Mouse (Mus musculus): ENCODE data around the gene H2al2a.

Gene H2al2a

GRCm38 (mm10) chr2:17996858-17997257, at the start of gene H2al2a:
TSS of gene H2al2a (minus strand) at chr2:17996958.
- in situ Hi-C loops (cut with MboI, MseI) = no loop called here

DNA sequence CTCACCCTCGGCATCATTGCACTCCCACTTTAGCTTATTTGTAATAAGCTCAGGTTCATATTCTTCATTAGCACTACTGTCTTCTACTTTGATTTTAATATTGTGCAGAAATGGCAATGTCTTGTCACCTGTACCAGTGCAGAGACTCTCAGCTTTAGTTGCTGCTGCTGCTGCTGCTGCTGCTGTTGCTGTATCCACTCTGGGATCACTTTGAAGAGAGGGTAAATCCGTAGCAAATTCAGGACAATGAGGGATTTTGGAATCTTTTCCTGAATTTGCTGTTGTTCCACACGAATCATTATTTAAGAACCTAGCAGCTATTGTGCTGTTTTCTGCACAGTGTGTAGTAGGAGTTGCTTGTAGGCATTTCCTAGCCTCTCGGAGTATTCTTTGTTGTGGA, 49.4 kb upstream of the H2al2a start:
- in situ Hi-C loops (cut with MboI, MseI) = no loop called here

DNA sequence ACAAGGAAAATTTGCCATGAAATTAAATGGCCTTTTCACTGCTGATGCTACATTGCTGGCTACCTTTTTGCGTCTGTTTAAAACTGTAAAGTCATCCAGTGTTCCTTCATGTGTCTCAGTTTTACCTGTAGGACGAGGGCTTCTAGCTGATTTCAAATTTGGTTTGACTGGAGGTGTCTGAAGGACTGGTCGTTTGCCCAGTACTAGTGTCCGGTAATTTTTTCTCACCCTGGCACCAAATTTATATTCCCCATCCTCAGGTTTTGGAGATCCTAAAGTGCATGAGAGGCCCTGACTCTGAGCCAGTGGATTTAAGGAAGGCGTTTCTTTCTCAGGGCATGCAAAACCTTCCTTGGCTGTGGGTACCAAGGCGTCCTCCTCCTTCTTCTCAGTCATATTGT, 49.0 kb upstream of the H2al2a start:
- in situ Hi-C loops (cut with MboI, MseI) = no loop called here

DNA sequence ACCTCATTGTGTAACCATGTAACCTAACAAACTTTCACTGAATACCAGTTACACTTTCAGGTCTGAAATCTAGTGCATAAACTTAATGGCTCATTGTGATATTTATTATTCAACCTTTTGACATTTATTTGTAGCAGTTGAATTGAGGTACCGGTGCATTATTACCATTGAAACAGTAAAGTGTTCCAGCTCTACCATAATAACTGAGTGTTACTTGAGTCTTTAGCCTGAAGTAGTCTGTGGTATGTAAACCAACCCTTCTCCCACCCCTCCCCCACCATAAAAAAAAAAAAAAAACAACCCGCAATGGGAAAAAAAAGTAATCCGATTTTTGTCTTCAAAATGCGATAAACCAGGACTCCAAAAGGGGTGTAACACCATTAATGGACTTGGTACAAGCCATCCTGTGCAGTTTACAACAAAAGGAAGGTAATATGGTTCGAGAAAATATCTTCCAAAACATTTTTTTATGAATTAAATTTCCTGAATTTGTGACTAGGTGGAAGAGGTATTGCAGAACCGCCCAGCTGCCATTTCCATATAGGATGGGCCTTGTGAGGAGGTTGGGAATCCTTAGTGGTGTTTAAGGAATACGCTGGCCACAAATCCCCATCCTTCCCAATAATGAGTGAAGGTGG, 48.5 kb upstream of the H2al2a start:
- in situ Hi-C loops (cut with MboI, MseI) = no loop called here

- in situ Hi-C loops (cut with MboI, MseI) = no loop called here
These were observed 44.6 kb upstream of the H2al2a start for GRCm38 (mm10) chr2:18041199-18041885.

- in situ Hi-C loops (cut with MboI, MseI) = no loop called here
These were observed 43.8 kb upstream of the H2al2a start for GRCm38 (mm10) chr2:18040347-18041160.

DNA sequence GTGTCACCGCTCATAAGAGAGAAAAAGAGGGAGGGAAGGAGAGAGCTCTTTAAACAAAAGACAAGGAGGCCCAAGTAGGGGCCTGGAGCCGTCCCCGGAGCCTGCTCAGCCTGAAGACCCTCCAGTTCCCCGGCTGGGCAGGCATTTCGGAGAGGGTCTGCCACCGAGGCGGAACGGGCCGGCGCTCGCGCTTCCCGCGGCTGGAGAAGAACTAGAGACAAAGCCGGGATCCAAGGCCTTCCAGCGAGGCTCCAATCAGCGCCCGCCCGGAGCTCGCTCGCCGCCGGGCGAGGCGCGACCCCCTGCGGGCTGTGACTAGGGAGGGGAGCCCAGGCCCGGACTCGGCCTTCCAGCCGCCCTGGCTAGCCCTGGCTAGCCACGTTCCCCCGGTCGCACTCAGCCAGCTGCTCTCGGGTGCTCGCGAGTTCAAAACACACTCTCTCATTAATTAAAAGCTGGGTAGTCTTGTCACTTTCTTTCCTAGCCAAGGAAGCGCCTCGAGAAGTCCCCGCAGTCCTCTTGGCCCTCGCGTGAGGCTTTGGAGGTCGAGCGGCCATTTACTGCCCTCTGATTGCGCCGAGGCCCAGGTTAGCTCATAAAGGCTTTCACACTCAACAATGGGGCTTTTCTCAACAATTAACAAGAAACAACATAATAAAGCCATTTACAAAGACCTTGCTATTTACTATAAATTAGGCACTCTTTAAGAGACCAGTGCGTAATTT, 43.0 kb upstream of the H2al2a start:
- in situ Hi-C loops (cut with MboI, MseI) = no loop called here

GRCm38 (mm10) chr2:18038895-18039371, 42.2 kb upstream of the H2al2a start:
- in situ Hi-C loops (cut with MboI, MseI) = no loop called here

- in situ Hi-C loops (cut with MboI, MseI) = no loop called here
These were observed 41.5 kb upstream of the H2al2a start for GRCm38 (mm10) chr2:18038141-18038752.

DNA sequence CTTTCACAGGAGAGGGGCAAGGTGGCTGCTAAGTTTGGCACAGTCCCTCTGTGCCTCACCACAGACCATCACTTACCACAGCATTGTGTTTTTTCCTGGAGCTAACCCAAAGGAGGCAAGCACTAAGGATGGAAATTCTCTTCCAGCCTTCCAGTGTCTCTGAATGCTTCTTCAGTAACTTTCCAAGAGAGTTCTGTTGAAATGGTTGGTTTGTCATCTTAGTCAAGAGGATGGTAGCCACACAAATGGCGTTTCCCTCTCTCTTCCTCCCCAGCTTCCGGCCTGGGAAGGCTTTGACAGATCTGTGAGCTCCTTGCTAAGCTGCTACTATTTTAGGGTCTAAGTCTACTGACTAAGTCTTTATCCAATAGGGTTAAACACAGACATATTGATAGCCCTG, 40.7 kb upstream of the H2al2a start, which contains the start of gene A930004D18Rik:
Gene A930004D18Rik, minus strand, starts transcription at position 247 of the 400 bp plus-strand sequence.
- in situ Hi-C loops (cut with MboI, MseI) = no loop called here

DNA sequence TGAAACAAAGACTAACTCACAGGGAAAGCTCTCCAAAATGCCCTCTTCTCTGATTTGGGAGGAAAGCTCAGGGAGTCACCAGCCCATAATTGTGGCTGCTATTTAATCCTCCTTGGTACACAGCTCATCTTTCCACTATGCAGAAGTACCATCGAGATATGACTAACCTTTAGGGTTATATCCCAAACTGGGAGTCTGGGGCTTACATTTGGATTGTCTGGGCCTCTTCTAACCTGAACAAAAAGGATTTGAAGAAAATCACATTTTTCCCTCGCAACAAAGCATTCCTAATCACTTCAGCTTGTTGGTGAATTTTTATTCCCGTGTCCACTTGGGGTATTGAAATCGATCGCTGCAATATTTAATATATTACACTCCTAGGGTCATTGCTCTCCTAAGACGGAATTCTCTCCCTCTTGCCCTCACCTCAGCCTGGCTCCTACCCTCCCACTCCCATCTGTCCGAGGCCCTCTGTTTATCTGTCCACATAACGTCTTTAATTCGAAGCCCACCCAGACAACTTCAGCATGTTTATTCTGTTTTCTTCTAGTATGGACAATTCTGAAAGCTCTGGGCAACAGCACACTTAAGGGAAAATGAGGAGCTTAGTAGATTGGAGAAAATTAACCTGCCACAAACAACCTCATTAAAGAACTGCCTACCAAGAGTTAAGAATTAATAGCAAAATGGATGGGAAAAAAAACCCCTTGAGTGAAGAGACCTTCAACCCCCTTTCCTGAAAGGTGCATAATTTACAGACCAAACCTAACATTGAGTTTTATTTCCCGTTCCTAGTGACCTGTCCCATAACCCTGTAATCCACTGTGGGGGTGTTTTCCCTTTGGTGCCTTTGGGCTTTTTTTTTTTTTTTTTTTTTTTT, 37.9 kb upstream of the H2al2a start:
- in situ Hi-C loops (cut with MboI, MseI) = no loop called here

DNA sequence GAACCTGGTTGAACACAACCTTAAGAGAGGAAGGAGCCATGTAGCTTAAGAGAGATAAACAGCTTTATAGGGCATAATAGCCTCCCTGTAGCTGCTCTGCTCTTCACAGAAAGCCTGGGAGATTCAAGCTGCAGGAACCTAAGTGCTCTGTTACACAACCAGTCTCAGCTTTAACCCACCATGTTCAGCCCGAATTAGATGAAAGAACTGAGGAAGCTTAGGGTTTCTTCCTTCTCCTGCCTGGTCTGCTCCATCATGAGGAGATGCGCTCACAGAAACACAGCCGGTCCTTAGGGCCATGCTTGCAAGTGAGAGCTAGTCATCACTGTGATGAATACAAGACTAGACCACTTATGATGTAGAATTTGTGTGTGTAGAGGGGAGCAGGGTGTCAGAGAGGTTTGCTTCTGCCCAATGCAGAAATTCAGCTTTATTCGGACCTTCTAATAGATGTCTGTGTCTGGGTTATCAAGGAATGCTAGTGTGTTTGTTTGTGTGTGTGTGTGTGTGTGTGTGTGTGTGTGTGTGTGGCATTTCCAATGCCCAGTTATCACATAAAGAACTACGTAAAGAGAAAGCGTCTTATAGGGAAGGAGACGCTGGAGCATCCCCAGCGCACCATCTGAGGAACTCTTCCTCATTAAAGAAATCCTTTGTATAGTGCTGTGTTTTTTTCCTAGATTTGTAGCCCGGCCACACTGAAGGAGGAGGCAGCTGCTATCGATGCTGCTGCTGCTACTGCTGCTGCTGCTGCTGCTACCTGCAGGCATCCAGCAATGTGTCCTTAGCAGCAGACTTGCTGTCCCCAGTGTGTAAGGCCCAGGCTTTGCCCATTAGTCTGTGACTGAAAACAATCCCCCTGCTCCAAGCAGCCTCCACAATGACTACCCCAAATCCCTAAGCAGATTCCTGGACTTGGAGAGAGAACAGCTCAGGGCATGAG, 36.7 kb upstream of the H2al2a start:
- in situ Hi-C loops (cut with MboI, MseI) = no loop called here

DNA sequence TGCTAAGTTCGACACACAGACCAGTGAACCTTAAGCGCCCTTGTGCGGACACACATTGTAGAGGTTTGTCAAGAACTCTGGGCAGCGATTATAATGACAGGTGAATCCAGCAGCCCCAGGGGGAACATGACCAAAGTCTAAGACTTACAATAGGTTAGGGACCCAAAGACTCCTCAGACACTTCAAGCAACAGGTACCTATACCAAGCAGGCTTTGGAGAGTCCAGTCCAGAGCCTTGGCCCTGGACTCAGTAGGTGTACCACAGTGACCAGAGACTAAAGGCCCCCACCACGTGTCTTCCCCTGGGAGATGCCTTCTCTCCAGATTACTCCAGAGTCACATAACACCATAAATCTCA, 35.8 kb upstream of the H2al2a start:
- in situ Hi-C loops (cut with MboI, MseI) = no loop called here

DNA sequence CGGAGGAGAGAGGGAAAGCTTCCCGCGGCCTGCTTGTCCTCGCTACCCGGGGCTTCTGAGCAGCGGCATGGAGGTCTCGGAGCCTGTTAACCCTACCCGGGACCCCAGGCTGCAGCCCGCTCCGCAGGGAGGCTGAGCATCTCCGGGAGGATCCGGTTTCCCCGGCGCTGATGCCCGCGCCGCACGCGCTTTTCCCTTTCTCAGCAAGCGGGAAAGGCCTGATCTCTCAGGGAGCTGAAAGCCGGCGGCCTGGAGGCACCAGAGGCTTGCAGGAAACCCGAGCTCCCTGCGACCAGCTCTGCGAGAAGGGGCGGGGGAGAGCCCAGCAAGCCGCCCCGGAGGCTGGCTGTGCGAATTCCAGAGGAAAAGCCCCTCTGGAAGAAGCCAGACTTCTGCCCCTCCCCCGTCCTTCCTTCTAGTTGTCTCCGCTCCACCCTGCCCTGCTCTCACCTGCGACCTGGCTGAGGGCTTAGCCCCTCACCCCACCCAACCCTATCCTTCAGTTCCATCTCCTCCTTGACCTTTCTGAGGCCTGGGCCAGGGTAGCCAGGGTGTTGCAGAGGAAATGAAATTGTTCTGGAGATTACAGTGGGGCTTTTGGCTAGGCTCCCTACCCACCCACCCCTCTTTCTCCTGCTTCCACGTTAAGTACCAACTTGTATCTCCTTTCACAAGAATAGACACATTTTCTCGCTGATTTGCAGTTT, 35.2 kb upstream of the H2al2a start:
- in situ Hi-C loops (cut with MboI, MseI) = no loop called here

DNA sequence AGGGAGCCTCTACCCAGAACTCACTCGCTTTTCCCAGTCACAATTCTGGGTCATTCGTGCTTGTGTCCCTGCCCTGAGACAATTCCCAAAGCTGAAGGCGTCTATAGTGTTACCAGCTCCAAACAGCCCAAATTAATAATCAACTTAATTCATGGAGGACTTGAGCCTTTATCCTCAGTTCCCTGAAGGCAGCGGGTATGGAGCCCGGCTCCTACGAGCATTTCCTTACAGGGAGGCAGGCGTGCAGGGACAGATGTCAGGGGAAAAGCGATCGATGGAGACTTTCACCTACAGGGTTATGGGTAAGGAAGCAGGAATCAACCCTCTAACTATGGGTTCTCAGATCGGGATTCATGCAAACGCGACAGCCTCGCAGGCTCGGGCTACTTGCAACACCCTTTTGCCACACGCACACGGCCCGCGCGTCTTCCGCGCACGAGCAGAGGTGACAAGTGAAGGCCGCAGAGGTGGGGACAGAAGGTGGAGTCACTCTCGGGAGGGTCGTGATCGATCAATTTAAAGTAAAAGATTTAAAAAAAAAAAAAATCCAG, 34.6 kb upstream of the H2al2a start:
- in situ Hi-C loops (cut with MboI, MseI) = no loop called here

GRCm38 (mm10) chr2:18030581-18030980, 33.8 kb upstream of the H2al2a start:
- in situ Hi-C loops (cut with MboI, MseI) = no loop called here

DNA sequence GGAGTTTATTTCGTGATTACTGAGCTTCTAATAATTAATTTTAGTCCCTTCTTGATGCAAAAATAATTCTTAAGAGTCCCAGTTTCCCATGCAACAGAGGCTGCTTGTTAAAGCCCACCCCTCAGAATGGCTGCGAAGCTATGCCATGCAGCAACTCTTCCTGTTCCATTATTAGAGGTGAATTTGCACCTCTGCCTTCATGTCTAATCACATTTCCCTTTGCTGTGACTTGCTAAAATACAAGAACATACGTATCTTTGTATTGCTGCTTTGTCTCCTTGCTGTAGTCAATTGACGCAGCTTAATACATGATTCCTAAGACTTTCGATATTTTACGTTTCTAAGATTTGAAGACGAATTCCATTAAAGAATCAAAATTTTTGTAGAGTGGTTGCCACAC, 32.9 kb upstream of the H2al2a start:
- in situ Hi-C loops (cut with MboI, MseI) = loop anchor here (10.0 kb wide), 1 partner anchor 655 kb away; no protein-coding TSS in a partner anchor

All from T-helper 1 cell (primary cell).